Mouse (Mus musculus) c-Kit-positive CD71-positive TER-119-negative erythroid progenitor cells, embryonic 14.5 days (primary cell): ENCODE measurements around the gene Icam2.

Experiments
- DNase-seq: peaks from one replicate; pipeline ENCODE4 v3.0.0-alpha.2; 2013; ENCODE audit warnings: low read depth

The Icam2 gene

GRCm38 (mm10) chr11:106391546-106392188, 3.8 kb upstream of the Icam2 start:
- DNase-seq, result peak; percentile 71

GRCm38 (mm10) chr11:106390757-106391156, 2.9 kb upstream of the Icam2 start:
- no peak for DNase-seq

- DNase-seq, result no peak
Measured at GRCm38 (mm10) chr11:106389611-106390010, 1.7 kb upstream of the Icam2 start.

- no peak for DNase-seq
Measured at GRCm38 (mm10) chr11:106387020-106387419, 855 bp downstream of the Icam2 start.

- DNase-seq, result no peak
Measured at GRCm38 (mm10) chr11:106386409-106386808, 1.5 kb downstream of the Icam2 start.

GRCm38 (mm10) chr11:106383051-106383790, 4.7 kb downstream of the Icam2 start:
- no peak for DNase-seq

- DNase-seq, result no peak
Measured at GRCm38 (mm10) chr11:106382424-106382823, 5.5 kb downstream of the Icam2 start.

GRCm38 (mm10) chr11:106381883-106382282, 6.0 kb downstream of the Icam2 start:
- no peak for DNase-seq

GRCm38 (mm10) chr11:106381011-106381410, 6.9 kb downstream of the Icam2 start:
- no peak for DNase-seq

- DNase-seq, result no peak
Measured at GRCm38 (mm10) chr11:106374979-106375378, 12.9 kb downstream of the Icam2 start.

- no peak for DNase-seq
Measured at GRCm38 (mm10) chr11:106374559-106374958, 13.3 kb downstream of the Icam2 start.

- no peak for DNase-seq
Measured at GRCm38 (mm10) chr11:106373998-106374397, 13.9 kb downstream of the Icam2 start.

- peak; percentile 46 for DNase-seq
Measured at GRCm38 (mm10) chr11:106366316-106366715, 21.6 kb downstream of the Icam2 start.

GRCm38 (mm10) chr11:106365366-106365765, 22.5 kb downstream of the Icam2 start, which contains the start of gene Prr29:
Gene Prr29, plus strand, starts transcription at chr11:106365472.
- no peak for DNase-seq

GRCm38 (mm10) chr11:106364712-106365111, 23.2 kb downstream of the Icam2 start:
- DNase-seq, result no peak

- no peak for DNase-seq
Measured at GRCm38 (mm10) chr11:106359350-106359749, 28.5 kb downstream of the Icam2 start.

GRCm38 (mm10) chr11:106355382-106356128, 32.3 kb downstream of the Icam2 start:
- DNase-seq, result no peak

GRCm38 (mm10) chr11:106354181-106354580, 33.7 kb downstream of the Icam2 start:
- DNase-seq, result no peak

GRCm38 (mm10) chr11:106353188-106353587, 34.7 kb downstream of the Icam2 start, which contains the start of gene Scn4a:
Gene Scn4a, minus strand, starts transcription at chr11:106353288.
- DNase-seq, result no peak

GRCm38 (mm10) chr11:106351941-106352340, 35.9 kb downstream of the Icam2 start:
- no peak for DNase-seq

GRCm38 (mm10) chr11:106351253-106351652, 36.6 kb downstream of the Icam2 start:
- DNase-seq, result no peak

GRCm38 (mm10) chr11:106350853-106351252, 37.0 kb downstream of the Icam2 start:
- DNase-seq, result no peak

- no peak for DNase-seq
Measured at GRCm38 (mm10) chr11:106349772-106350171, 38.1 kb downstream of the Icam2 start.
